Mouse (Mus musculus) lung, embryonic 14.5 days (tissue): ENCODE results near the gene Fbn1. TPM values are rescaled to one million over a fixed set of nuclear protein-coding genes. Genes with fewer than 3 reads are reported as not detected.

Experiments used
- ATAC-seq: fragments of 200-750 bp; cut with Nextera tagmentation; 2 replicates; pipeline ENCODE4 v1.8.0; 2017; ENCODE audit warnings: mild to moderate bottlenecking, moderate TSS enrichment, moderate library complexity; ENCODE audit not compliant: insufficient read depth
- DNase-seq: peaks from one replicate; pipeline ENCODE4 v3.0.0-alpha.2; 2015
- H3K27ac ChIP-seq: fragments of 300-500 bp; sonication (generic); 2 replicates; pipeline ENCODE4 v1.5.1; 2014; ENCODE audit warnings: low read depth, mild to moderate bottlenecking, moderate library complexity
- H3K27me3 ChIP-seq: fragments of 300-500 bp; sonication (generic); 2 replicates; pipeline ENCODE4 v1.6.1; 2014; ENCODE audit warnings: low read length, control low read depth; ENCODE audit not compliant: insufficient read depth
- H3K36me3 ChIP-seq: fragments of 300-500 bp; sonication (generic); 2 replicates; pipeline ENCODE4 v1.6.1; 2014; ENCODE audit warnings: control low read depth; ENCODE audit not compliant: insufficient read depth
- H3K4me1 ChIP-seq: fragments of 300-500 bp; sonication (generic); 2 replicates; pipeline ENCODE4 v1.6.1; 2014; ENCODE audit warnings: antibody characterized with exemption, control low read depth; ENCODE audit not compliant: insufficient read depth
- H3K4me2 ChIP-seq: fragments of 300-500 bp; sonication (generic); 2 replicates; pipeline ENCODE4 v1.6.1; 2014; ENCODE audit warnings: mild to moderate bottlenecking
- H3K4me3 ChIP-seq: fragments of 300-500 bp; sonication (generic); 2 replicates; pipeline ENCODE4 v1.5.1; 2014; ENCODE audit warnings: low read depth, low read length
- H3K9ac ChIP-seq: fragments of 300-500 bp; sonication (generic); 2 replicates; pipeline ENCODE4 v1.6.1; 2014
- H3K9me3 ChIP-seq: fragments of 300-500 bp; sonication (generic); 2 replicates; pipeline ENCODE4 v1.6.1; 2016; ENCODE audit warnings: low read depth, low read length, control low read depth
- CTCF ChIP-seq: IDR thresholded peaks from 2 replicates; pipeline ENCODE4 v1.5.1; 2016; ENCODE audit warnings: antibody characterized with exemption, low read depth
- WGBS: fragments of 180-500 bp; shearing (Covaris S2); extraction: QIAGEN DNeasy Blood & Tissue Kit; methylation state at CpG from one replicate; pipeline ENCODE4 v1.1.7; 2014; 5-methylcytosine and 5-hydroxymethylcytosine counted together
- polyA plus RNA-seq: library from polyadenylated mRNA; unstranded; fragments of >200 nt; fragmentation: Nextera tagmentation; extraction: Ambion mirVana; gene quantifications from 2 replicates; pipeline ENCODE4 v1.2.1, GENCODE M21; 2014

Fbn1 gene
- polyA plus RNA-seq, 1 experiment from 2014 or later, result 53.1 TPM

- WGBS, result 43% methylated on average over 2 of the region's 2 CpGs
- DNase-seq (peak; percentile 64), ATAC-seq (no peak)
- no peak overlapping the region for H3K9ac ChIP-seq
- H3K4me3 ChIP-seq, result no peak overlapping the region
- TF ChIP-seq CTCF, result peak; percentile 63
- H3K4me1 ChIP-seq, result 0 out of 2 replicates have a peak, but pooled peaks cover 4% of the 10 kb centered on the region
- peaks cover 73% of the 10 kb centered on the region for H3K36me3 ChIP-seq
- H3K27me3 ChIP-seq, result no peaks in the 10 kb centered on the region
- no peak overlapping the region for H3K4me2 ChIP-seq
- H3K27ac ChIP-seq, result no peak overlapping the region
- peaks cover 2% of the 10 kb centered on the region; the same call in 1 of the 2 replicates for H3K9me3 ChIP-seq
Observed at GRCm38 (mm10) chr2:125252275-125252674, 255.5 kb downstream of the Fbn1 start.

GRCm38 (mm10) chr2:125251781-125252180, 256.0 kb downstream of the Fbn1 start:
- H3K27me3 ChIP-seq, result no peaks in the 10 kb centered on the region
- H3K9me3 ChIP-seq, result peaks cover 2% of the 10 kb centered on the region; the same call in 1 of the 2 replicates
- DNase-seq (no peak), ATAC-seq (no peak)
- no peak overlapping the region for H3K27ac ChIP-seq
- H3K4me1 ChIP-seq, result 0 out of 2 replicates have a peak, but pooled peaks cover 4% of the 10 kb centered on the region
- peaks cover 68% of the 10 kb centered on the region for H3K36me3 ChIP-seq
- peak; percentile 13; the same call in 1 of the 2 replicates for TF ChIP-seq CTCF
- no peak overlapping the region for H3K4me2 ChIP-seq
- whole genome bisulfite sequencing, result 81% methylated on average over 4 of the region's 4 CpGs
- H3K4me3 ChIP-seq, result no peak overlapping the region
- H3K9ac ChIP-seq, result no peak overlapping the region

Other genes starting within 250 kb of the Fbn1 start
- 0.42 and 0.68 TPM in 2 replicates for gene Gm9913, start 2.9 kb downstream of the Fbn1 start, polyA plus RNA-seq
- 7.7 and 9.4 TPM in 2 replicates for gene Cep152, start 117.1 kb upstream of the Fbn1 start, polyA plus RNA-seq
- 150 and 164 TPM in 2 replicates for gene Eid1, start 165.1 kb upstream of the Fbn1 start, polyA plus RNA-seq
- gene Shc4, start 216.2 kb upstream of the Fbn1 start, polyA plus RNA-seq, result 1.1 TPM in 2 replicates